Mouse (Mus musculus): ENCODE results near the gene Chrne. TPM values are rescaled to one million over a fixed set of nuclear protein-coding genes. Genes with fewer than 3 reads are reported as not detected.

Gene Chrne
- polyA plus RNA-seq, 2 experiments = not detected

- Histone ChIP-seq H3K27ac (no peak overlapping the region), H3K9me3 (ENCODE audit: control insufficient read depth, low read length) (no peaks in the 10 kb centered on the region), H3K27me3 (ENCODE audit: control insufficient read depth, insufficient read depth, low read length) (no peaks in the 10 kb centered on the region), H3K9ac (replicated peaks) (no peak overlapping the region), H3K4me3 (ENCODE audit: insufficient read depth in 1 of 2, low read depth in 2 of 2, low read length in 2 of 2) (no peak overlapping the region), H3K4me1 (replicated peaks; ENCODE audit: control insufficient read depth in 2 of 2, insufficient read depth in 2 of 2, low read length in 1 of 2) (peaks cover 0 to 23% of the 10 kb centered on the region in 2 experiments; a peak in 2 of 4 replicates), H3K36me3 (replicated peaks; ENCODE audit: control insufficient read depth, insufficient read depth, low read depth) (no peaks in the 10 kb centered on the region), H3K4me2 (ENCODE audit: low read depth) (no peak overlapping the region)
- TF ChIP-seq CTCF (IDR thresholded peaks at IDR 0.05; ENCODE audit: low read depth) (no peak), EP300 (IDR thresholded peaks at IDR 0.05; ENCODE audit: low read depth) (no peak)
- DNase-seq (ENCODE audit: low read depth in 3 of 3, low spot score in 3 of 3) (no peak), ATAC-seq (ENCODE audit: insufficient read depth) (no peak)
- 55% methylated on average over 3 of the region's 3 CpGs for WGBS (ENCODE audit: insufficient replicate concordance)
Measured at GRCm38 (mm10) chr11:70582196-70582595, 36.8 kb downstream of the Chrne start.

GRCm38 (mm10) chr11:70580921-70581320, 38.1 kb downstream of the Chrne start:
- H3K36me3 ChIP-seq (replicated peaks; ENCODE audit: control insufficient read depth, insufficient read depth, low read depth) = no peaks in the 10 kb centered on the region
- no peaks in the 10 kb centered on the region for H3K27me3 ChIP-seq (ENCODE audit: control insufficient read depth, insufficient read depth, low read length)
- H3K4me3 ChIP-seq (ENCODE audit: insufficient read depth in 1 of 2, low read depth in 2 of 2, low read length in 2 of 2) = no peak overlapping the region
- no peak for TF ChIP-seq CTCF (IDR thresholded peaks at IDR 0.05; ENCODE audit: low read depth)
- no peak for TF ChIP-seq EP300 (IDR thresholded peaks at IDR 0.05; ENCODE audit: low read depth)
- no peak overlapping the region for H3K9ac ChIP-seq (replicated peaks)
- H3K9me3 ChIP-seq (ENCODE audit: control insufficient read depth, low read length) = no peaks in the 10 kb centered on the region
- no peak for ATAC-seq (ENCODE audit: insufficient read depth)
- H3K27ac ChIP-seq = no peak overlapping the region
- H3K4me1 ChIP-seq (replicated peaks; ENCODE audit: control insufficient read depth in 2 of 2, insufficient read depth in 2 of 2, low read length in 1 of 2) = peaks cover 0 to 17% of the 10 kb centered on the region in 2 experiments; a peak in 2 of 4 replicates
- H3K4me2 ChIP-seq (ENCODE audit: low read depth) = no peak overlapping the region
- no peak for DNase-seq (ENCODE audit: low read depth in 3 of 3, low spot score in 3 of 3)
- 52% methylated on average over 3 of the region's 3 CpGs for WGBS (ENCODE audit: insufficient replicate concordance)

- 39% methylated on average over 5 of the region's 5 CpGs for WGBS (ENCODE audit: insufficient replicate concordance)
- Histone ChIP-seq H3K27ac (no peak overlapping the region), H3K4me1 (replicated peaks; ENCODE audit: control insufficient read depth in 2 of 2, insufficient read depth in 2 of 2, low read length in 1 of 2) (peaks cover 0 to 17% of the 10 kb centered on the region in 2 experiments; a peak in 2 of 4 replicates), H3K9ac (replicated peaks) (no peak overlapping the region), H3K27me3 (ENCODE audit: control insufficient read depth, insufficient read depth, low read length) (no peaks in the 10 kb centered on the region), H3K4me3 (ENCODE audit: insufficient read depth in 1 of 2, low read depth in 2 of 2, low read length in 2 of 2) (no peak overlapping the region), H3K36me3 (replicated peaks; ENCODE audit: control insufficient read depth, insufficient read depth, low read depth) (no peaks in the 10 kb centered on the region), H3K4me2 (ENCODE audit: low read depth) (no peak overlapping the region), H3K9me3 (ENCODE audit: control insufficient read depth, low read length) (no peaks in the 10 kb centered on the region)
- ATAC-seq (ENCODE audit: insufficient read depth) (no peak), DNase-seq (ENCODE audit: low read depth in 3 of 3, low spot score in 3 of 3) (no peak)
- TF ChIP-seq CTCF (IDR thresholded peaks at IDR 0.05; ENCODE audit: low read depth) (no peak), EP300 (IDR thresholded peaks at IDR 0.05; ENCODE audit: low read depth) (no peak)
Measured at GRCm38 (mm10) chr11:70580358-70580720, 38.7 kb downstream of the Chrne start.

DNA sequence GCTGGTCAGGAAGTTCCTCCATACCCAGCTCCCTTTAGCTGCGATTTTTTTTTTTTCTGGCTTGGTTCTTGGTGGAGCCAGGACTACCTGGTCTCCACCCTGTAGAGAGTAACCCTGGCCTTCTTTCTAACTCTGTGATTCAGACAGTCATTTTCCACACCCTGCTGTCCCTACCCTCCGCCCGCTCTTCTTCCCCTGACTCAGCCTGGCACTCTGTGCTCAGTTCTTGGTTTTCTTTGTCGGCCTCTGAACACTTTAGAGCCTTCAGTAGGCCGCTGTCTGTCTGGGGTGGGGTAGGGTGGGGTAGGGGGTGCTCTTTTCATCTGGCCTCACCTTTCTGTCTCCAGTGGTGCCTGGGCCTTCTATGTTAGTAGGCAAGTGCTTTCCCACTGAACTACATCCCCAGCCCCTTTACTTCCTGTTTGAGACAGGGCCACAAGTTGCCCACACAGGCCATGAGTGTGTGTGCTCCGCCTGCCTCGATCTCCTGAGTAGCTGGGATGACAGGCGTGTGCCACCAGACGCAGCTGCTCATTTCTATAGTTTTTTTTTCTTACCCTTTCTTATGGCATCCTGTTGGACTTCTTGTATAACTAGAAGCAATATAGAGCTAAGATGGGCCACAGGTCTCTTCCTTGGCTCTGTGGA, 39.2 kb downstream of the Chrne start:
- no peaks in the 10 kb centered on the region for H3K27me3 ChIP-seq (ENCODE audit: control insufficient read depth, insufficient read depth, low read length)
- H3K4me3 ChIP-seq (ENCODE audit: insufficient read depth in 1 of 2, low read depth in 2 of 2, low read length in 2 of 2) = no peak overlapping the region
- no peaks in the 10 kb centered on the region for H3K36me3 ChIP-seq (replicated peaks; ENCODE audit: control insufficient read depth, insufficient read depth, low read depth)
- ATAC-seq (ENCODE audit: insufficient read depth) (no peak), DNase-seq (ENCODE audit: low read depth in 3 of 3, low spot score in 3 of 3) (no peak)
- no peak overlapping the region for H3K27ac ChIP-seq
- no peak overlapping the region for H3K9ac ChIP-seq (replicated peaks)
- 54% methylated on average over 9 of the region's 9 CpGs for WGBS (ENCODE audit: insufficient replicate concordance)
- H3K9me3 ChIP-seq (ENCODE audit: control insufficient read depth, low read length) = no peaks in the 10 kb centered on the region
- peaks cover 0 to 17% of the 10 kb centered on the region in 2 experiments; a peak in 2 of 4 replicates for H3K4me1 ChIP-seq (replicated peaks; ENCODE audit: control insufficient read depth in 2 of 2, insufficient read depth in 2 of 2, low read length in 1 of 2)
- TF ChIP-seq EP300 (IDR thresholded peaks at IDR 0.05; ENCODE audit: low read depth) (no peak), CTCF (IDR thresholded peaks at IDR 0.05; ENCODE audit: low read depth) (no peak)
- no peak overlapping the region for H3K4me2 ChIP-seq (ENCODE audit: low read depth)

DNA sequence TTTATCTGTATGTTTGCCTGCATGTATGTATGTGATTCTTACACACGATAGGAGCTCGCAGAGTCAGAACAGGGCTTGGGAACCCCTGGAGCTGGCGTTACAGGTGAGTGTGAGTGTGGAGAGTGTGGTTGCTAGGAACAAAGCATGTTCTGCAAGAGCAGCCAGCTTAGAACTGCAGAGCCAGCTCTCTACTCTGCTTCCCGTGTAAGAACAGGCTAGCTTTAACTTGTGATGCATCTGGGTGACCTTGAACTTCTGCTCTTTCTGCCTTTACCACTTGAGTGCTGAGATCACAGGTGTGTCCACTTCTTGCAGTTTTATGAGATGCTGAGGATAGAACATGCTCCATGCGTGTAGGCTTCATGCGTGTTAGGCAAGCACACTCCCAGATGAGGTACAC, 40.1 kb downstream of the Chrne start:
- H3K27ac ChIP-seq = no peak overlapping the region
- H3K36me3 ChIP-seq (replicated peaks; ENCODE audit: control insufficient read depth, insufficient read depth, low read depth) = no peaks in the 10 kb centered on the region
- no peak overlapping the region for H3K4me3 ChIP-seq (ENCODE audit: insufficient read depth in 1 of 2, low read depth in 2 of 2, low read length in 2 of 2)
- no peak overlapping the region for H3K4me2 ChIP-seq (ENCODE audit: low read depth)
- 75% methylated on average over 6 of the region's 6 CpGs for WGBS (ENCODE audit: insufficient replicate concordance)
- TF ChIP-seq CTCF (IDR thresholded peaks at IDR 0.05; ENCODE audit: low read depth) (no peak), EP300 (IDR thresholded peaks at IDR 0.05; ENCODE audit: low read depth) (no peak)
- H3K27me3 ChIP-seq (ENCODE audit: control insufficient read depth, insufficient read depth, low read length) = no peaks in the 10 kb centered on the region
- no peak overlapping the region for H3K9ac ChIP-seq (replicated peaks)
- ATAC-seq (ENCODE audit: insufficient read depth) (no peak), DNase-seq (ENCODE audit: low read depth in 3 of 3, low spot score in 3 of 3) (no peak)
- H3K9me3 ChIP-seq (ENCODE audit: control insufficient read depth, low read length) = no peaks in the 10 kb centered on the region
- H3K4me1 ChIP-seq (replicated peaks; ENCODE audit: control insufficient read depth in 2 of 2, insufficient read depth in 2 of 2, low read length in 1 of 2) = peaks cover 0 to 17% of the 10 kb centered on the region in 2 experiments; a peak in 2 of 4 replicates

All from liver, embryonic 14.5 days (tissue).